19 mouse cellular contexts compared by ENCODE assay signal in genomic region chr2:121214491-121214890, GRCm38 (mm10). TPM values are rescaled to one million over a fixed set of nuclear protein-coding genes. Genes with fewer than 3 reads are reported as not detected.
DNase-seq lines count a peak whose midpoint lies in the region; ATAC-seq and TF ChIP-seq lines count a peak whose summit lies in the region.
"Had no signal": no experiment of that assay in that cellular context is flagged by ENCODE, and none has a peak within 500 bp of the region (broad histone marks: within the 10 kb centered on the region; RNA-seq: fewer than 3 reads in every experiment).

No protein-coding gene starts in this region.

- no peaks in the 10 kb centered on the region for H3K27me3 ChIP-seq in cerebellum, adult 2 months (ENCODE audit: control insufficient read depth, insufficient read depth, low read length)
- H3K27me3 ChIP-seq in kidney, adult 2 months (replicated peaks; ENCODE audit: control insufficient read depth, insufficient read depth, low read length): no peaks in the 10 kb centered on the region
- H3K27me3 ChIP-seq in kidney, embryonic 16.5 days (ENCODE audit: insufficient read depth, low read length): no peaks in the 10 kb centered on the region
- H3K27me3 ChIP-seq: embryonic facial prominence, embryonic 15.5 days; liver, embryonic 13.5 days; midbrain, embryonic 13.5 days; Patski had no signal

- TF ChIP-seq CTCF in cerebellum, adult 2 months (IDR thresholded peaks at IDR 0.05; ENCODE audit: borderline replicate concordance, insufficient read depth, low read depth, low read length): no peak
- TF ChIP-seq CTCF in kidney, adult 2 months (conservative IDR thresholded peaks at IDR 0.05; ENCODE audit: insufficient read depth, insufficient read length, low read depth, low read length): no peak

- peak; percentile 14 to 24 for DNase-seq in cerebellum, postnatal 10 days
- no peak for DNase-seq in cerebellum, adult 2 months
- peak; percentile 66 for DNase-seq in kidney, adult 2 months
- peak; percentile 15 for DNase-seq in right cerebral cortex, postnatal 4 days
- DNase-seq in right cerebral cortex, postnatal 14 days: no peak
- DNase-seq in kidney, postnatal 4 days: peak; percentile 6 to 29
- no peak for DNase-seq in layer of hippocampus, adult 9-10 months (ENCODE audit: low spot score)
- DNase-seq: cerebellum, postnatal 14 days; embryo, embryonic 11 days; gastrocnemius, postnatal 14 days; liver, embryonic 13.5 days; thymus, postnatal 36 days had no signal

- H3K4me3 ChIP-seq in cerebellum, adult 2 months (replicated peaks; ENCODE audit: insufficient read depth, low read depth, low read length): no peak overlapping the region
- H3K4me3 ChIP-seq in kidney, adult 2 months (ENCODE audit: insufficient read depth, low read depth, low read length): no peak overlapping the region
- H3K4me3 ChIP-seq in kidney, embryonic 16.5 days (ENCODE audit: low read length): no peak overlapping the region
- H3K4me3 ChIP-seq: embryonic facial prominence, embryonic 15.5 days; forebrain, embryonic 10.5 days; layer of hippocampus, adult 2 months; liver, embryonic 13.5 days; midbrain, embryonic 13.5 days had no signal

- H3K36me3 ChIP-seq in kidney, adult 2 months (ENCODE audit: control insufficient read depth, insufficient read depth, low read length): peaks cover 3% of the 10 kb centered on the region; the same call in 1 of the 2 replicates
- peaks cover 55% of the 10 kb centered on the region for H3K36me3 ChIP-seq in kidney, embryonic 16.5 days (ENCODE audit: insufficient read depth, low read length)

- WGBS in cerebellum, adult 2 months: 39% methylated on average over 3 of the region's 3 CpGs
- 42% methylated on average over 3 of the region's 3 CpGs for WGBS in kidney, adult 2 months
- WGBS in kidney, embryonic 16.5 days: 89% methylated on average over 3 of the region's 3 CpGs

- no peak overlapping the region for H3K27ac ChIP-seq in cerebellum, adult 2 months (ENCODE audit: insufficient read depth, low read length)
- no peak overlapping the region for H3K27ac ChIP-seq in kidney, adult 2 months (ENCODE audit: insufficient read depth, low read depth, low read length)
- no peak overlapping the region for H3K27ac ChIP-seq in kidney, embryonic 16.5 days (ENCODE audit: low read length)
- H3K27ac ChIP-seq: embryonic facial prominence, embryonic 15.5 days; forebrain, embryonic 10.5 days; layer of hippocampus, adult 2 months; liver, embryonic 13.5 days; midbrain, embryonic 13.5 days had no signal

- no peak for ATAC-seq in kidney, embryonic 16.5 days (ENCODE audit: low FRiP score, low TSS enrichment)
- ATAC-seq: activated CD4-positive, CD25-positive, alpha-beta regulatory T cell, adult 4 months; midbrain, embryonic 13.5 days; Patski had no signal

- H3K4me1 ChIP-seq in cerebellum, adult 2 months (ENCODE audit: control insufficient read depth, insufficient read depth, low read length): peaks cover 3% of the 10 kb centered on the region; the same call in 1 of the 2 replicates
- H3K4me1 ChIP-seq in kidney, adult 2 months (ENCODE audit: control insufficient read depth, insufficient read depth, low read length): no peaks in the 10 kb centered on the region; the same call in 1 of the 2 replicates
- H3K4me1 ChIP-seq in kidney, embryonic 16.5 days (ENCODE audit: insufficient read depth, low read length): no peaks in the 10 kb centered on the region
- H3K4me1 ChIP-seq: embryonic facial prominence, embryonic 15.5 days; forebrain, embryonic 10.5 days; liver, embryonic 13.5 days had no signal

- no peaks in the 10 kb centered on the region for H3K9me3 ChIP-seq in kidney, embryonic 16.5 days (ENCODE audit: low read length)
- H3K9me3 ChIP-seq: embryonic facial prominence, embryonic 15.5 days; forebrain, embryonic 10.5 days; liver, embryonic 13.5 days; midbrain, embryonic 13.5 days had no signal

- no peak overlapping the region for H3K4me2 ChIP-seq in kidney, embryonic 16.5 days (replicated peaks; ENCODE audit: low read depth, low read length)
- H3K4me2 ChIP-seq: embryonic facial prominence, embryonic 15.5 days; liver, embryonic 13.5 days; midbrain, embryonic 13.5 days had no signal

- H3K9ac ChIP-seq in kidney, embryonic 16.5 days (replicated peaks; ENCODE audit: low read length): no peak overlapping the region
- H3K9ac ChIP-seq: embryonic facial prominence, embryonic 15.5 days; liver, embryonic 13.5 days; midbrain, embryonic 13.5 days had no signal

- no peak for TF ChIP-seq POLR2A in cerebellum, adult 2 months (IDR thresholded peaks at IDR 0.05; ENCODE audit: borderline replicate concordance, insufficient read depth, low read length)
- TF ChIP-seq POLR2A in kidney, adult 2 months (IDR thresholded peaks at IDR 0.05; ENCODE audit: low read depth, low read length): no peak

RNA-seq across cellular contexts. Expression of gene Zscan29, which starts 43.6 kb away (rescaled TPM):
- polyA plus RNA-seq in cerebellum, adult 2 months (2012; rRNA removed): 6.4 and 6.8 TPM in 2 replicates
- polyA plus RNA-seq in kidney, adult 2 months (2012; rRNA removed): 4.8 and 5.8 TPM in 2 replicates
- polyA plus RNA-seq in kidney, embryonic 16.5 days (2015; fragmentation: Nextera tagmentation; extraction: Ambion mirVana): 12.1 and 15.6 TPM in 2 replicates

RNA-seq across cellular contexts. Expression of gene Tubgcp4, which starts 44.0 kb away (rescaled TPM):
- 40.2 and 47.4 TPM in 2 replicates for polyA plus RNA-seq in cerebellum, adult 2 months (2012; rRNA removed)
- polyA plus RNA-seq in kidney, adult 2 months (2012; rRNA removed): 25.8 and 29.7 TPM in 2 replicates
- polyA plus RNA-seq in kidney, embryonic 16.5 days (2015; fragmentation: Nextera tagmentation; extraction: Ambion mirVana): 56.9 and 69.4 TPM in 2 replicates

RNA-seq across cellular contexts. Expression of gene Trp53bp1, which starts 56.7 kb away (rescaled TPM):
- polyA plus RNA-seq in cerebellum, adult 2 months (2012; rRNA removed): 57.9 and 59.4 TPM in 2 replicates
- 16.3 and 18.5 TPM in 2 replicates for polyA plus RNA-seq in kidney, adult 2 months (2012; rRNA removed)
- polyA plus RNA-seq in kidney, embryonic 16.5 days (2015; fragmentation: Nextera tagmentation; extraction: Ambion mirVana): 64.0 and 71.5 TPM in 2 replicates

Comparison
In these comparisons a context has a peak if more than half of its experiments do, and no peak if none do; other contexts are left out.
1. DNase-seq: peak in cerebellum, postnatal 10 days (2 of 2), kidney, adult 2 months (single experiment), right cerebral cortex, postnatal 4 days (single experiment) and kidney, postnatal 4 days (2 of 2); none in cerebellum, adult 2 months (0 of 2), right cerebral cortex, postnatal 14 days (single experiment) and layer of hippocampus, adult 9-10 months (single experiment).